Mouse (Mus musculus): ENCODE measurements around the gene Mfng.

Mfng gene

DNA sequence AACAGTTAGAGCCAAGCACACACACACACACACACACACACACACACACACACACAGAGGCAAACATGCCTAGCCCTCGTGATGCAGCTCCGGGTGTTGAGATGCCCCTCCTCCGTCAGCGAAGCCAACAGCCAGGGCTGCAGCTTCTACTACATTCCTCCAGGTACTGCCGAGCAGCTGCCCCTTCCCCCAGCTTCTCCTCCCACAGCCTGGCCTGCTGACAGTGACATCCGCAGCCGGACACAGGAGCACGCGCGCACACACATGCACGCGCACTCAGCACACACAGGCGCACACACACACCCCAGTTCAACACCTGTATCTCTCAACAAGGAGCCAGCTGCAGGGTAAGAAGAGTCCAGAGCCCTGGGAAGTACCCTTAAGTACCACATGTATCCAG, 56.3 kb downstream of the Mfng start:
- no peak for DNase-seq (ENCODE audit: low read depth, low spot score)

DNA sequence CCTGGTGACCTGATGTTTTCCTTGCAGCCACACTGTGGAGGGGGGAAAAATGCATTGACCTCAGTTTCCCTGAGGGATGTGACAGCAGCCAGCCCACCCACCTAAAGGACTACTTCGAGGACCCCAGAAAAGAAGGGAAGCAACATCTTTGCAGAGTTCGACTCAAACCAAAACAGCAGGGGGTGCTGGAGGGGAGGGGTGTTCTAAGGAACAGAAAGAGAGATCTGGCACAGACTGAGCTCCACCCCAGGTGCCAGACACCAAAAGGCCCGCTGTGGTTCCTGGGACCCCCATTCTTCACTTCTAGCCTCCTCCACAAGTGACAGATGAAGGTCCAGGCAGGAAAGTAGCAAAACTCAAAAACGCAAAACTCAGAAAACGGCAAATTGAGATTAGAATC, 57.4 kb downstream of the Mfng start:
- no peak for DNase-seq (ENCODE audit: low read depth, low spot score)

- no peak for DNase-seq (ENCODE audit: low read depth, low spot score)
Measured at GRCm38 (mm10) chr15:78713751-78714150, 59.5 kb downstream of the Mfng start.

- peak; percentile 77 for DNase-seq (ENCODE audit: low read depth, low spot score)
Measured at GRCm38 (mm10) chr15:78712335-78713258, 60.7 kb downstream of the Mfng start.

GRCm38 (mm10) chr15:78711935-78712334, 61.3 kb downstream of the Mfng start:
- DNase-seq (ENCODE audit: low read depth, low spot score) = no peak

- no peak for DNase-seq (ENCODE audit: low read depth, low spot score)
Measured at GRCm38 (mm10) chr15:78710634-78711033, 62.6 kb downstream of the Mfng start.

DNA sequence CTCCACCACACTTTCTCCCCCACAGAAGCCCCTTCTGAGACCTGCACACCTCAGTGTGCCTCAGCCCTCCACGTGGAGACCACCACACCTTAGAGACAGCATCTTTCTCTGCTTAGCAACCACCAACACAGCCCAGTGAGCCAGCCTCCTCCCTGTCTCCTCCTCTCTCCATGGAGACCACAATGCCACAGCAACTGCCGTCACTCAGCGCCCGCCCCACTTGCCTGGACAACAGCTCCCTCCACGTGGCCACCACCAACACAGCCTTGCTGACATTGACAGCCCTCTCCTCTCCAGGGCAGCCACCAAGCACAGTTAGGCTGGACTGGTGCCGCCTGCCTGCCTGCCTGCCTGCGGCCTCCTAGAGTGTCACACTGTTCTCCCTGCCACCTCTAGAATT, 63.5 kb downstream of the Mfng start:
- no peak for DNase-seq (ENCODE audit: low read depth, low spot score)

- DNase-seq (ENCODE audit: low read depth, low spot score) = no peak
Measured at GRCm38 (mm10) chr15:78706630-78707029, 66.6 kb downstream of the Mfng start.
